Mouse (Mus musculus): Measurements from ENCODE around the gene Txndc15. TPM values are rescaled to one million over a fixed set of nuclear protein-coding genes. Genes with fewer than 3 reads are reported as not detected.

Txndc15 gene
- polyA plus RNA-seq, 1 experiment from 2014 or later, result 110 TPM

Other genes with a start within 250 kb of the Txndc15 start
- gene Dbn1, start 226.5 kb upstream of the Txndc15 start, polyA plus RNA-seq (2015; fragmentation: Nextera tagmentation; extraction: Ambion mirVana), result 275 and 276 TPM in 2 replicates
- gene Pdlim7, start 201.0 kb upstream of the Txndc15 start, polyA plus RNA-seq (2015; fragmentation: Nextera tagmentation; extraction: Ambion mirVana), result 105 and 119 TPM in 2 replicates
- gene Dok3, start 185.4 kb upstream of the Txndc15 start, polyA plus RNA-seq (2015; fragmentation: Nextera tagmentation; extraction: Ambion mirVana), result 2.3 and 2.8 TPM in 2 replicates
- 73.0 and 80.0 TPM in 2 replicates for gene Ddx41, start 178.0 kb upstream of the Txndc15 start, polyA plus RNA-seq (2015; fragmentation: Nextera tagmentation; extraction: Ambion mirVana)
- gene Fam193b, start 143.5 kb upstream of the Txndc15 start, polyA plus RNA-seq (2015; fragmentation: Nextera tagmentation; extraction: Ambion mirVana), result 47.4 and 49.9 TPM in 2 replicates
- 158 and 177 TPM in 2 replicates for gene Tmed9, start 140.9 kb upstream of the Txndc15 start, polyA plus RNA-seq (2015; fragmentation: Nextera tagmentation; extraction: Ambion mirVana)
- gene B4galt7, start 114.8 kb upstream of the Txndc15 start, polyA plus RNA-seq (2015; fragmentation: Nextera tagmentation; extraction: Ambion mirVana), result 34.3 and 35.1 TPM in 2 replicates
- 76.3 and 76.5 TPM in 2 replicates for gene Caml, start 91.6 kb upstream of the Txndc15 start, polyA plus RNA-seq (2015; fragmentation: Nextera tagmentation; extraction: Ambion mirVana)
- gene Ddx46, start 79.6 kb upstream of the Txndc15 start, polyA plus RNA-seq (2015; fragmentation: Nextera tagmentation; extraction: Ambion mirVana), result 43.2 and 44.3 TPM in 2 replicates
- gene B230219D22Rik, start 21.5 kb upstream of the Txndc15 start, polyA plus RNA-seq (2015; fragmentation: Nextera tagmentation; extraction: Ambion mirVana), result 71.5 and 73.7 TPM in 2 replicates
- 44.3 and 61.4 TPM in 2 replicates for gene Pcbd2, start 12.7 kb downstream of the Txndc15 start, polyA plus RNA-seq (2015; fragmentation: Nextera tagmentation; extraction: Ambion mirVana)
- not detected in 2 replicates for gene Catsper3, start 69.9 kb downstream of the Txndc15 start, polyA plus RNA-seq (2015; fragmentation: Nextera tagmentation; extraction: Ambion mirVana)
- 27.7 and 62.7 TPM in 2 replicates for gene Pitx1, start 121.5 kb downstream of the Txndc15 start, polyA plus RNA-seq (2015; fragmentation: Nextera tagmentation; extraction: Ambion mirVana)

Data from embryonic facial prominence, embryonic 13.5 days (tissue).